Mouse (Mus musculus) brain, embryonic 14.5 days (tissue): ENCODE measurements at regions not wholly inside any gene's neighbourhood (a gene's known extent, or its start where the extent isn't known, plus 50 kb on each side); places are given as distances from the start of the nearest gene placed in this dataset.
A peak's percentile ranks its signal among the peaks of the same experiment; 100 is the strongest.

ENCODE experiments used
- DNase-seq: peaks from one replicate; pipeline ENCODE4 v3.0.0-alpha.2; 2011; ENCODE audit warnings: low read depth
- CTCF ChIP-seq: fragments of 200-500 bp; IDR thresholded peaks from 2 replicates; pipeline ENCODE4 v1.5.1; 2012; ENCODE audit warnings: inconsistent platforms, mild to moderate bottlenecking, moderate library complexity, borderline replicate concordance; ENCODE audit not compliant: insufficient read depth, insufficient read length; ENCODE audit errors: extremely low read depth
- POLR2A ChIP-seq: fragments of 200-500 bp; IDR thresholded peaks from 2 replicates; pipeline ENCODE4 v1.6.1; 2012; ENCODE audit warnings: mild to moderate bottlenecking, inconsistent platforms, borderline replicate concordance; ENCODE audit not compliant: poor library complexity, insufficient read depth, insufficient read length, severe bottlenecking; ENCODE audit errors: extremely low read depth

DNA sequence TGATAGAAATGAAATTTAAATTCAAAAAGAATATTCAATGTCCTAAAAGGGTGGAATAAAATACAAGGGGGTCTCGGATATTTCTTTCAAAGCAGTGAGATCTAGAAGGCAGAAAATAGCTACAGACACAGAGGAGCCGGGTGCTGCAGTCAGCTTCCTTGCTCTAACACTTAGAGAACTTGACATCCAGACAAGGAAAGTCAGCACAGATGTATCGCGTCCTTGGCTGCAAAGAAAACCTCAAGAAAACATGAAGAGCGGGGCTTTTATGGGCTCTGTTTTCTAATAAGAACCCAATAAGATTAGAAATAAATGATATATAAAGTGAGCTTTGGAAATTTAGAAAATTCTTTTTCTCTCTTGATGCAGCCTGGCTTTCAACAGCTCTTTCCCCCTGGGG, 53.1 kb upstream of the Glis3 start:
- TF ChIP-seq POLR2A (no peak), CTCF (no peak)
- no peak for DNase-seq

DNA sequence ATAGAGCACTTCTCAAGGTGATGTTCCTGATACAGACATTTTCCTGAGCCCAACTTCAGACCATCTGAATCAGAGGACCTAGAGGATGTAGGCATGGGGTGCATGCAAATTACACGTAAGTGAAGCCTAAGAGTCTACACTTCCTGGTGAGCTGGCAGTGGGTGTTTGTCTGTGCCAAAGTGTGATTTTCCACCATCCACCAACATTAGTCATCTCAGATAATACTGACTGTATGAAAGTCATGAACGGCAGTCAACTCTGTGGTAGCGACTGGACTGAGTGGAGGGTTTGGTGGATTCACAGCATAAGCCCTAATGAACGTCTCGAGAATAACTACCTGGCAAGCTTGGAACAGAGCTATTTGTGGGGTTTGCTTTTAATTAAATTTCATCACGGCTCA, 53.9 kb upstream of the Glis3 start:
- DNase-seq = peak; percentile 28
- TF ChIP-seq POLR2A = no peak
- TF ChIP-seq CTCF = no peak

DNA sequence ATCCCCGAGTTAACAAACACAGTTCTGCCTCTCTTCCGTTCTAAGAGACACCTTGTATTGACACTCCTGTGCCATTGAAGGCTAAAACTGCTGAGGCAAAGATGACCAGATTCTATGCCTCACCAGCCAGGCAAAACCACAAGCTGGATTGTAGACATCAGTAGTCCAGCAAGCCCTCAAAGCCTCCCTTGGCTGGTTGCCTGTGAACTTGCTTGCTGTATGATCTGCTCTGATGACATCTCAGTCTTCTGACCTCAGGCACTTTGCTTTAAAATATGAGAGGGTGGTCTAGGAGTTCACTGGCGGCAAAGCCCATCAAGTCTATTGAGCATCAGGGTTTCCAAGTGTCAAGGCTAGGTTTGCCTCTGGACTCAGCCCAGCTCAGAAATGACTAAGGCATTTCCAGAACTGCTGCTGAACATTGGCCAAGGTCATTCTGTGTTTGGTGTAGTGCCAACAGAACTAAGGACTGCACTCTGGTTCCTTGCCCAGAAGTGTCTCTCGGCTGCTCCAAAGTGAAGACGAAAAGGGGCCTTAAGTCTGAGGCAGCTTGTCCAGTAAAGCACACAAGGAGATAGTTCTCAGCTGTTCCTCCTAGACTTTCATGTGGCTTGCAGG, 63.4 kb upstream of the Glis3 start:
- peak; percentile 22 for DNase-seq
- no peak for TF ChIP-seq CTCF

- TF ChIP-seq CTCF (no peak), POLR2A (no peak)
- DNase-seq = no peak
Observed at GRCm38 (mm10) chr19:28745105-28745504, 65.2 kb upstream of the Glis3 start.

GRCm38 (mm10) chr19:28745534-28745933, 65.7 kb upstream of the Glis3 start:
- peak; percentile 53 for DNase-seq
- no peak for TF ChIP-seq POLR2A
- no peak for TF ChIP-seq CTCF

DNA sequence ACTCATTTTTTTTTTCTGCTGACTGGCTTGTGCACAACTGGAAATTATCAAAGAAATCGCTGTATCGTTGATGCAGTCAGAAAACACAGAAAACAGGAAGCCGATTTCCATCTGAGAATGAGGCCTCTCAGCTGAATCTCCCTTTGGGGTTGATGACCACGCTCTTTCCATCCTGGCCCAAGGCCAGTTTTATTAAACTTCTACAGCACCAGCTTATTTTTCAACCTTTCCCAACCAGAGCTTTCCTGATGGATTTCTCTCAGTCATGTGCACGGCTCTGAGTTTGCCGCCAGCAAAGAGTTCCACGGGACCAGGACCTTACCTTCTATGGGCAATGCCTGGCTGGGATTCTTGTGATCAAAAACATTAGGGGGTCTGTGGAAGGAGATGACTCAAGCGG, 71.2 kb upstream of the Glis3 start:
- DNase-seq = no peak
- TF ChIP-seq CTCF = no peak
- no peak for TF ChIP-seq POLR2A

DNA sequence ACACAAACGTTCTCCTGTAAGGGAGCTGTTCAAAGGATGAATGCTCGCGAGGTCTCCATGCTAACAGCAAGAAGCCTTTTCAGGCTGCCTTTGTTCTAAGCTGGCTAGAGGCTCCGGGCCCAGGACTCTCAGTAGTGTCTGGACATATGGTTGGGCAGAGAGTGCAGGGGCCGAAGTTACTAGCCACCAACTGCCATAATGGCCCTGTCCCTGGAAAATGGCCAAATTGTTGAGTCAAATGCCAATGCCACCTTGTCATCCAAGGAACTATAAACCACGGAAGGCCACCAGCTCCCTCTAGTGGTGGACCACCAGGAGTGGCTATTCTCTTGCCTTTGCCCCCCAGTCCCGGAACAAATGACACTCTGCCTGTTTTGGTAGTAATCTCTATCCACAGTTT, 76.0 kb upstream of the Slc1a1 start:
- peak; percentile 78 for DNase-seq
- TF ChIP-seq POLR2A (no peak), CTCF (peak; percentile 65; the same call in 1 of the 2 replicates)

DNA sequence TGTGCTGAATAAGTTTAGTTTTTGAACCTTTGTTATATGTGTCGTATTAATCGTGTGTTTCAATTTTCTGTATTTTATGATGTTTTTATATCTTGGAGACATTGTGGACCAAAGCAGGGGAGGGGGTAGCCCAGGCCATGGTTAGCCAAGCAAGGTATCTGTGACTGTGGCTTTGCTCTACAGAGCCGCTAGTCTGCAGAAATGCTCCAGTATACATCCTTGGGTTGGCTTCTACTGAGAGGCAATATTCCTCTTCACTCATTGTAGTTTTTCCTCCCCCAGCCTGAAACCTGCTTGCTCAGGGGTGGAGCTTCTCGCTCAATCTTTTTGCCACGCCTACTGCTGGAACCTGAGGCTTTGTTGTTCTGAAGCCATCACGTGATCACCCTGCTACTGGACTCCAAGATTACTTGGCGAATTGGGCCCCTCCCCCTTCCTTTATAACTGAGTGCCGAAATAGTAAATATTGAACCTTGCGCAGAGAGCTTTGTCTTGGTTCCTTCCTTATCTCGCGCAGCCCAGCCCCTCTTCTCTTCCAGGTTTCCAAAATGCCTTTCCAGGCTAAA, 70.0 kb upstream of the Slc1a1 start:
- TF ChIP-seq POLR2A = no peak
- no peak for TF ChIP-seq CTCF
- no peak for DNase-seq

DNA sequence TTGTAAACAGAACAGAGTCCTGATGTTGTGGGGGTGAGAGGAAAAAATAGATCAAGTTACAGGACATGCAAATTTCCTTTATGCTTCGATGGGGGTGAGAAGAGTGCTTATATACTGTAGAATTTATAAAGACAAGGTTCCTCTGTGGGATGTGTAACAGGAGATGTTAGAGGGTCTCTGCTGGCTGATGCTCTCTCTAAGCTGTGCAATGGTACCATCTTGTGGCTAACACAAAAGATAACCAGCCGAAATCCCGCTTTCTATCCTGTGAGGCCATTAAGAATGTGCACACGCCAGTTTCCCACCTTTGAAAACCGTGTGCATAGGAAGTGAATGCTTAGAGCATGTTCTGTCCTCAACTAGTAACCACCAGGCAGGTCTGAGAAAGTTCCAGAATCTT, 66.6 kb upstream of the Slc1a1 start:
- TF ChIP-seq CTCF (peak; percentile 69; the same call in 1 of the 2 replicates), POLR2A (no peak)
- peak; percentile 83 for DNase-seq

DNA sequence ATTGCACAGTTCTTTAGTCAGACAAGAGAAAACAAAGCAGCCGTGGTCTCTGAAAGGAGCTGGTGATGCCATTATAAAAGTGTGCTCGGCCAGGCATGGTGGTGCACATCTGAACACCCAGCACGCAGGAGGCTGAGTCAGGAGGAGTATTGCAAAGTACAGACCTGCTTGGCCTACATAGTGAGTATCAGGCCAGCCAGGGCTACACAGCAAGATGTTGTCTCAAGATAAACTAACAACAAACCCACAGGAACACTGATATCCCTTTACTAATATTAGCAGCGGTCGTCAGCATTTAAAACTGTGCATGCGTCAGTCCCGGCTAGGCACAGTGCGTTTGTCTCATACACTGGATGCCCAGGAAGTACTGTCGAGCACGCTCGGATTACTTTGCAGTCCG, 64.4 kb upstream of the Slc1a1 start:
- no peak for TF ChIP-seq POLR2A
- no peak for TF ChIP-seq CTCF
- DNase-seq = no peak

- DNase-seq = peak; percentile 22
- TF ChIP-seq POLR2A (no peak), CTCF (no peak)
Observed at GRCm38 (mm10) chr19:28771836-28772235, 63.0 kb upstream of the Slc1a1 start.

DNA sequence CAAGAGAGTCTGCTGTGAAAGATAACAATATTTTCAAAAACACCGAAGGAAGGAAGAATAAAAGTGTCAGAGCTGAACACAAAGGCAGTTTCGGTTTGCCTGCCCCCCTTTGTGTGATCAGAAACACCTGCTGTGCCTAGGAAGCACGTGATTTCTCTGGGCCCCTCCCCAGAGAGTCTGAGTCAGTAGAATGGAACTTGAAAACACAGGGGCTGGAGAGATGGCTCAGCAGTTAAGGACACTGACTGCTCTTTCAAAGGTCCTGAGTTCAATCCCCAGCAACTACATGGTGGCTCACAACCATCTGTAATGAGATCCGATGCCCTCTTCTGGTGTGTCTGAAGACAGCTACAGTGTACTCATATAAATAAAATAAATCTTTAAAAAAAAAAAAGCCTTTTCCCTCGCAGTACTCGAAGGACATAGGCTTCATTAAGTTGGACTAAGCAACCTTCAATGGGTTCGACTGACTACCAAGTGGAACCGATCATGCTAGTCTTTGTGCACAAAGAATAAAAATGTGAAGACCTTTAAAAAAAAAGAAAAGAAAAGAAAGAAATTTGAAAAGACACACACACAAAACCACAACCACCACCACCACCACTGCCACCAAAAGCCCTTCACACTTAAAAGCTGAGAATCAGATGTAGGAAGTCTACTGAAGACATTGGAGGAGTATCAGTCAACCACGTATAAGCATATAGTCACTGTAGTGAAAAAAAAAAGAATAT, 61.8 kb upstream of the Slc1a1 start:
- DNase-seq = peak; percentile 41
- no peak for TF ChIP-seq POLR2A
- no peak for TF ChIP-seq CTCF
